Mouse (Mus musculus) testis, adult 2 months (tissue): ENCODE data around the gene Nfkbie.

Experiments used
- CTCF ChIP-seq: fragments of 200-500 bp; IDR thresholded peaks from 2 replicates; pipeline ENCODE4 v1.5.1; 2012; ENCODE audit warnings: low read depth, mild to moderate bottlenecking, inconsistent platforms, low read length, moderate library complexity; ENCODE audit not compliant: control insufficient read depth, insufficient read depth, insufficient replicate concordance
- POLR2A ChIP-seq: fragments of 200-500 bp; IDR thresholded peaks from 2 replicates; pipeline ENCODE4 v1.6.1; 2012; ENCODE audit warnings: low read depth, mild to moderate bottlenecking, inconsistent platforms, low read length, moderate library complexity; ENCODE audit not compliant: control insufficient read depth

DNA sequence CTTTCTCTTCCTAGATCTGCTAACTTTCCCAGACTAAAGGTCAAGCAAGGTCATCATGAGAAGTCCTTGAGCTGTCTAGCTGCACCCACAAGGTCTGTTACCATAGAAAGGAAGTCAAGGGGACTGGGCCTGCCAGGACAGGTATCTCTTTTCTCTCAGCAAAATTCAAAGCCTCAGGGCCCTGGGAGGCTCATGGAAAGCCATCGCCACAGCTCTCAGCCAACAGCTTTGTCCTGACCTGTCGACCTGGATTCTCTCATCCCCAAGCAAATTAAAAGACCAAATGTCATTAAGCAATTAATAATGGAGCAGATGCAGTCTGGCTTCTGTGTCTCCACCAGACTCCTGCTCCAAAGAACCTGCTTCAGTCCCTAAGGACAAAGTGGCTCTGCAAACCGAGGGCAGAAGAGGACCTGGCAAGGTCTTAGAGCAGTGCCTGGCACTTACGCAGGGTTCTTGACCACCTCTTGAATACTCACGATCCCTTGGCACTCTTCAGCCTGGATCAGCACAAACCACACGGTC, 49.5 kb upstream of the Nfkbie start:
- TF ChIP-seq CTCF (no peak), POLR2A (no peak)
